Mouse (Mus musculus) T-cell, adult 2 months (primary cell): ENCODE measurements around the gene Crim1.

Source experiments
- DNase-seq: peaks from one replicate; pipeline ENCODE4 v3.0.0; 2022; ENCODE audit warnings: low spot score

Gene Crim1

GRCm38 (mm10) chr17:78419216-78419615 is 219.2 kb downstream of the Crim1 start:
- no peak for DNase-seq

- no peak for DNase-seq
Measured at GRCm38 (mm10) chr17:78425026-78425425, 225.0 kb downstream of the Crim1 start.
